Mouse (Mus musculus): ENCODE results near the gene Vmn2r12.
"Not testable (repeated sequence)": the region's sequence is repeated elsewhere in the genome, so short reads cannot be mapped to it uniquely, and the experiment has no call there.

Vmn2r12 gene

GRCm38 (mm10) chr5:109097850-109098249 is at the start of gene Vmn2r12:
Gene Vmn2r12, minus strand, starts transcription at chr5:109097950.
- DNase-seq (ENCODE audit: low read depth), result not testable (repeated sequence)

- DNase-seq (ENCODE audit: low read depth), result no peak
Observed at GRCm38 (mm10) chr5:109139546-109139945, 41.8 kb upstream of the Vmn2r12 start.

GRCm38 (mm10) chr5:109136731-109137130 is 39.0 kb upstream of the Vmn2r12 start:
- no peak for DNase-seq (ENCODE audit: low read depth)

GRCm38 (mm10) chr5:109096482-109096881 is 1.3 kb downstream of the Vmn2r12 start:
- DNase-seq (ENCODE audit: low read depth), result not testable (repeated sequence)

- not testable (repeated sequence) for DNase-seq (ENCODE audit: low read depth)
Observed at GRCm38 (mm10) chr5:109072016-109072415, 25.7 kb downstream of the Vmn2r12 start.

- not testable (repeated sequence) for DNase-seq (ENCODE audit: low read depth)
Observed at GRCm38 (mm10) chr5:109059469-109059868, 38.3 kb downstream of the Vmn2r12 start, which contains the start of gene Vmn2r11. Gene Vmn2r11, minus strand, starts transcription at chr5:109059569.

- DNase-seq (ENCODE audit: low read depth), result no peak
Observed at GRCm38 (mm10) chr5:109055286-109055685, 42.5 kb downstream of the Vmn2r12 start.
